Mouse (Mus musculus) midbrain, postnatal 0 days (tissue): ENCODE measurements around the gene Dnajc2. TPM values are rescaled to one million over a fixed set of nuclear protein-coding genes. Genes with fewer than 3 reads are reported as not detected.

Experiments
- ATAC-seq: fragments of 200-750 bp; cut with Nextera tagmentation; 2 replicates; pipeline ENCODE4 v1.8.0; 2017; ENCODE audit warnings: moderate number of reproducible peaks, mild to moderate bottlenecking, moderate TSS enrichment, moderate library complexity; ENCODE audit not compliant: low FRiP score
- DNase-seq: peaks from one replicate; pipeline ENCODE4 v3.0.0-alpha.2; 2015; ENCODE audit warnings: low spot score
- H3K27ac ChIP-seq: fragments of 300-500 bp; sonication (generic); 2 replicates; pipeline ENCODE4 v1.5.1; 2014; ENCODE audit warnings: low read depth, mild to moderate bottlenecking, low read length, mixed read lengths
- H3K27me3 ChIP-seq: fragments of 300-500 bp; sonication (generic); 2 replicates; pipeline ENCODE4 v1.6.1; 2014; ENCODE audit warnings: low read length, control low read depth, mixed read lengths; ENCODE audit not compliant: insufficient read depth
- H3K36me3 ChIP-seq: fragments of 300-500 bp; sonication (generic); 2 replicates; pipeline ENCODE4 v1.6.1; 2014; ENCODE audit warnings: low read length, control low read depth, mixed read lengths; ENCODE audit not compliant: insufficient read depth
- H3K4me1 ChIP-seq: fragments of 300-500 bp; sonication (generic); 2 replicates; pipeline ENCODE4 v1.6.1; 2014; ENCODE audit warnings: mild to moderate bottlenecking, control low read depth, antibody characterized with exemption, low read length, mixed read lengths; ENCODE audit not compliant: insufficient read depth
- H3K4me2 ChIP-seq: fragments of 300-500 bp; sonication (generic); 2 replicates; pipeline ENCODE4 v1.6.1; 2014; ENCODE audit warnings: low read depth, mild to moderate bottlenecking, low read length, mixed read lengths; ENCODE audit not compliant: poor library complexity, severe bottlenecking
- H3K4me3 ChIP-seq: fragments of 300-500 bp; sonication (generic); 2 replicates; pipeline ENCODE4 v1.5.1; 2014; ENCODE audit warnings: low read depth, mild to moderate bottlenecking, low read length, moderate library complexity
- H3K9ac ChIP-seq: fragments of 300-500 bp; sonication (generic); replicated peaks from 2 replicates; pipeline ENCODE4 v1.6.1; 2014; ENCODE audit warnings: mild to moderate bottlenecking, low read length, moderate library complexity, mixed read lengths; ENCODE audit not compliant: poor library complexity, severe bottlenecking
- H3K9me3 ChIP-seq: fragments of 300-500 bp; sonication (generic); 2 replicates; pipeline ENCODE4 v1.6.1; 2016; ENCODE audit warnings: low read length, control low read depth
- CTCF ChIP-seq: IDR thresholded peaks from 2 replicates; pipeline ENCODE4 v1.5.1; 2016; ENCODE audit warnings: antibody characterized with exemption, mild to moderate bottlenecking
- WGBS: fragments of 180-500 bp; shearing (Covaris S2); extraction: QIAGEN DNeasy Blood & Tissue Kit; methylation state at CpG from one replicate; pipeline ENCODE4 v1.1.7; 2014; 5-methylcytosine and 5-hydroxymethylcytosine counted together
- polyA plus RNA-seq: library from polyadenylated mRNA; unstranded; fragments of >200 nt; fragmentation: Nextera tagmentation; extraction: Ambion mirVana; gene quantifications from 2 replicates; pipeline ENCODE4 v1.2.1, GENCODE M21; 2015
- total RNA-seq: library from RNA; depleted of rRNA; stranded (reverse); fragments of >200 nt; gene quantifications from 2 replicates; pipeline ENCODE4 v1.2.3, GENCODE M21; 2014

Gene Dnajc2
- total and polyA plus RNA-seq, 2 experiments from 2014 or later, result 21.3 to 71.8 TPM

DNA sequence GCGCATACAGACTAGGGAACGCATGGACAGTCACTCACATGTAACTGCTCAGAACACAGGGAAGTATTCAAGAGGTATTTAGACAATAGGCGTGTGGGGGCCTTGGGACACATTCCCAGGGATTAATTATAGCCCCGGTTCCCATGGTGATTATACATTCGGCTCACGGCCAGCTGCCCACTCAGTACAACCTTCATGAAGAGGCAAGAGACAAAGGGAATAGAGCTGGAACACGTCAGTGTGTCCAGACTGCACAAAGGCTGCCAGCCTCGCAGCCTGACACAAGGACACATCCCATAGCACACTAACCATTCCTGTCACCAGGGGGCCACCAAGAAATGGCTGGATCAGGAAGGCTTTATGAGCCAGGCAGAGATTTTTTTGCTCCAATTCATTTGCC, 52.1 kb downstream of the Dnajc2 start:
- Histone ChIP-seq H3K9ac (no peak overlapping the region), H3K4me1 (peaks cover 3% of the 10 kb centered on the region; the same call in 1 of the 2 replicates), H3K27me3 (no peaks in the 10 kb centered on the region), H3K27ac (peak overlapping the region; percentile 62), H3K4me3 (no peak overlapping the region), H3K9me3 (no peaks in the 10 kb centered on the region), H3K4me2 (no peak overlapping the region), H3K36me3 (no peaks in the 10 kb centered on the region)
- ATAC-seq, result peak; percentile 59
- DNase-seq, result peak; percentile 83
- TF ChIP-seq CTCF, result peak; percentile 70
- 6% methylated on average over 8 of the region's 8 CpGs for WGBS

DNA sequence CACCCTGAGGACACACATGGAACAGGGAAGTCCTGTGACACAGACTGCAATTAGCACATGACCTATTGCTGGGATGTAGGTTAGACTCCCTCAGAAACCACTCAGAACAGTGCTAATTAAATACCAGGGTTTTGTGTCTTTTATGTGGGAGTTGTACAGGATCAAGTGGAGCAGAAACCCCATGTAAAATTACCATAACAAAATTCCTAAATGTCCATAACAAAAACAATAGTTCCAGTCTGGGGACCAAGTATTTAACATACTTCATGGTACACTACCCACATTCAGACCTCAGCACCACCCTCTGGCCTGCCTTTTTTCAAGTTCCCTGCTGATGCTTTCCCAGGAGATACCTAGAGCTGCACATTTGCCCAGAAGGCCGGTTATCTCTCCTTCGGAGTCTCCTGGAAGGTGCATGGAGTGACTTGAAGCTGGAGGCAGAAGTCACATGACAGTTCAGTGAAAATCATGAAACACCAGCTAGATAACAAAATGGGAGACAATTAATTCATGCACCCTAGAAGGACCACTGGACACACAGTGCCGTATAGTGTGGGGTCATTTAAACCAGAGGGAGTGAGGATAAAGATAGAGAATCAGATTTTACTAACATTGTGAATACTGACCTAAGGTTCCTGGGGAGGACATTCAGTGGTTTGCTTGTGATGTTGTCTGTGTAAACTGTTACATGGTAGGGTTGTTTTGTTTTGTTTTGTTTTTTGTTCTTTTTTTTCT, 52.7 kb downstream of the Dnajc2 start:
- no peak for ATAC-seq
- 22% methylated on average over 3 of the region's 3 CpGs for WGBS
- TF ChIP-seq CTCF, result no peak
- Histone ChIP-seq H3K9me3 (no peaks in the 10 kb centered on the region), H3K9ac (no peak overlapping the region), H3K27ac (0 out of 2 replicates have a peak overlapping the region, but pooled peaks have one; percentile 12), H3K4me1 (no peaks in the 10 kb centered on the region; the same call in 1 of the 2 replicates), H3K4me3 (no peak overlapping the region), H3K36me3 (no peaks in the 10 kb centered on the region), H3K27me3 (no peaks in the 10 kb centered on the region), H3K4me2 (no peak overlapping the region)
- no peak for DNase-seq

DNA sequence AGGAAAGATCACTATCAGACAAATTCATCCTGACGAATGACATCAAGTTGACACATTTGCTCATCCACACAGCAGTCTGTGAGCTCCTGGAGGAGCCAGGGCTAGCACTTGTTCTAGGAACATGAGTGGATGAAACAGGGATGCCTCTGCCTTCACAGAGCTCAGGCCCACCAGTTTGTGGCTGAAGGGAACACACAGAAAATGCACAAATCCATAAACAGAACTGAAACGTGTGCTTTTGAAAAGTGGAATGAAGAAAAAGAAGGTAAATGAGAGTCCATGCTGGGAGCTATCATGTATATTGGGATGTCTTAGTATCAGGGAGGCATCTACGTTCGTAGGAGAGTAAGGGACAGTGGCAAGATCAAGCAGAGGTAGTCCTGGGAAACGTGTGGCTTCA, 55.9 kb downstream of the Dnajc2 start:
- H3K4me1 ChIP-seq, result no peaks in the 10 kb centered on the region; the same call in 1 of the 2 replicates
- DNase-seq (no peak), ATAC-seq (no peak)
- H3K27ac ChIP-seq, result no peak overlapping the region
- no peaks in the 10 kb centered on the region for H3K27me3 ChIP-seq
- no peak overlapping the region for H3K9ac ChIP-seq
- WGBS, result 93% methylated on average over 5 of the region's 5 CpGs
- H3K9me3 ChIP-seq, result no peaks in the 10 kb centered on the region
- no peak overlapping the region for H3K4me3 ChIP-seq
- no peak for TF ChIP-seq CTCF
- no peak overlapping the region for H3K4me2 ChIP-seq
- H3K36me3 ChIP-seq, result no peaks in the 10 kb centered on the region

DNA sequence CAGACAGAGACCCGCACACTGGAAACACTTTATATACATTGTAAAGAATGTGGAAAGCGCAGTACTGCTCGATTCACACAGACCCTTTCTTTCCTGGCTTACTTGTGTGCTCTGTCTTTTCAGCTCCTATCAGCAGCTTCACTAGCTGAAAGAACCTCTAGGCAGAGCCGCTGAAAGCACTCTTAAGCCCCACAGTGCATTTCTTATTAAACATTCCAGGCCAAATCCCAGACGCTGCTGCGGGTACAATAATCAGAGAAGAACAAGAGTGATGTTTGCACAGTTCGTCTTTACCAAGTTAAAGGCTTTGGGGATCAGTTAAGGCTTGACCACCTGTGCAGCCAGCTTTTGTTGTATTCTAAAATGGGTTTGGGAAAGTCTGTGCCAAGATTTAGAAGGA, 60.2 kb downstream of the Dnajc2 start:
- H3K27me3 ChIP-seq, result no peaks in the 10 kb centered on the region
- H3K9me3 ChIP-seq, result no peaks in the 10 kb centered on the region
- no peaks in the 10 kb centered on the region for H3K36me3 ChIP-seq
- 8% methylated on average over 7 of the region's 7 CpGs for WGBS
- DNase-seq (peak; percentile 21), ATAC-seq (peak; percentile 54; the same call in 1 of the 2 replicates)
- no peak for TF ChIP-seq CTCF
- H3K4me3 ChIP-seq, result no peak overlapping the region
- peak overlapping the region; percentile 67 for H3K27ac ChIP-seq
- H3K4me1 ChIP-seq, result no peaks in the 10 kb centered on the region
- no peak overlapping the region for H3K4me2 ChIP-seq
- no peak overlapping the region for H3K9ac ChIP-seq

DNA sequence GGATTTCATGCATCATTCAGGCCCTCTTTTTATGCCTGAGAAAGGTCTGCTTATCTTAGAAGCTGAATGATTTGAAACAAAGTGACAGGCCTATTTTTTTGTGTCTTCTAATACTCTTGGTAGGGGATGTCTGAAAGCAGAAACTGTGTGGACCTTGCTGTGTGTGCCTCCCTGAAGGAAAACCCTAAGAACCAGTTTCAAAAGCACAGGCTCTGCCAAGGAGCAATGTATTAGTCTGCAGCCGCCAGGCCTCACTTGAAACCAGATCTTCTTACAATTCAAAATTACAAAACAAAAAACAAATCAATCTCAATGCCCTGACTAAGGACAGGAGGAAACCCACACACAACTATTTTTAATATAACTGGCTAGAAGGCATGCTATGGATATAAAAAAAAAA, 60.6 kb downstream of the Dnajc2 start:
- no peaks in the 10 kb centered on the region for H3K9me3 ChIP-seq
- WGBS, result 23% methylated on average over 1 of the region's 1 CpGs
- no peak overlapping the region for H3K9ac ChIP-seq
- no peaks in the 10 kb centered on the region for H3K4me1 ChIP-seq
- H3K27ac ChIP-seq, result peak overlapping the region; percentile 67
- ATAC-seq, result no peak
- H3K36me3 ChIP-seq, result no peaks in the 10 kb centered on the region
- no peak for DNase-seq
- no peak for TF ChIP-seq CTCF
- no peaks in the 10 kb centered on the region for H3K27me3 ChIP-seq
- no peak overlapping the region for H3K4me2 ChIP-seq
- no peak overlapping the region for H3K4me3 ChIP-seq

DNA sequence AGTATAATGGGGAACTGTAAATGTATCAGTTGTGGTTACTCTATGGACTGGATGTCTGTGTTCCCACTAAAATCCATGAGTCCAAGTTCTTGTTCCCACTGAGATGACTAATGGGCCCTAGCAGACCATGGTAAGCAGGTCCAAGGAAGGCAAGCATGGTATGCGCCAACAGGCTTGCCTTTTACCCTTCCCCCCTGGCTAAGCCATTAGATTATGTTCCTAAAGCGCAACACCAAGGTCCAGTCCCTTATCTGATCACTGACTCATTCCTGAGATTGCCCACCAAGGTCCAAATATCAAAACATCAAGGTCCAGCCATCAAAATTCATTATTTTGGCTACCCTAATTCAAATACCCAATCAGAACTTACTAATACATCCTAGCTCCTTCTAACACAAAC, 65.8 kb downstream of the Dnajc2 start:
- H3K9me3 ChIP-seq, result no peaks in the 10 kb centered on the region
- no peaks in the 10 kb centered on the region for H3K36me3 ChIP-seq
- WGBS, result 90% methylated on average over 2 of the region's 2 CpGs
- no peak overlapping the region for H3K9ac ChIP-seq
- DNase-seq (no peak), ATAC-seq (no peak)
- no peaks in the 10 kb centered on the region for H3K27me3 ChIP-seq
- no peak for TF ChIP-seq CTCF
- no peak overlapping the region for H3K27ac ChIP-seq
- no peak overlapping the region for H3K4me2 ChIP-seq
- no peaks in the 10 kb centered on the region for H3K4me1 ChIP-seq
- H3K4me3 ChIP-seq, result no peak overlapping the region
